Mouse (Mus musculus) cerebellum, adult 9-10 months (tissue): ENCODE measurements around the gene Speer4e.
"Not testable (repeated sequence)": the region's sequence is repeated elsewhere in the genome, so short reads cannot be mapped to it uniquely, and the experiment has no call there.

ENCODE experiments used
- DNase-seq: peaks from one replicate; pipeline ENCODE4 v3.0.0; 2022

The Speer4e gene

DNA sequence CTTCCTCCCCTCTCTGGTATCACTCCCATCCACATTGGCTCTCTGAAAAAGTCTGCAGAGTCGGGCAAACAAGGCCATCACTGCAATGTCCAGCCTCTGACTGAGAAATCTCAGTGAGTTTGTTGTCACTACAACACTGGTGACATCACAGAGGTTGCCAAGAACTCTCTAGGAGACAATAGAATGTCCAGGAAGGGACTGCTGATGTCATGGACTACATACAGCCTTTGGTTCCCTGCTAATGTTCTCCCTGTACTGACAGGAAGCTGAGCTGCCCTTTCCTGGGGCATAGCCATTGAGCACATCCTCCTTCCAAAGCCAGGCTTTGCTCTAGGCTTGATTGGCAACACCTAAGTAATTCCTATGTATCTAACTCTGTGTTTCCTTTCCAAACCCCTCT lies at the start of gene Speer4e:
Gene Speer4e, minus strand, starts transcription at position 101 of the 400 bp plus-strand sequence.
- DNase-seq = not testable (repeated sequence)

DNA sequence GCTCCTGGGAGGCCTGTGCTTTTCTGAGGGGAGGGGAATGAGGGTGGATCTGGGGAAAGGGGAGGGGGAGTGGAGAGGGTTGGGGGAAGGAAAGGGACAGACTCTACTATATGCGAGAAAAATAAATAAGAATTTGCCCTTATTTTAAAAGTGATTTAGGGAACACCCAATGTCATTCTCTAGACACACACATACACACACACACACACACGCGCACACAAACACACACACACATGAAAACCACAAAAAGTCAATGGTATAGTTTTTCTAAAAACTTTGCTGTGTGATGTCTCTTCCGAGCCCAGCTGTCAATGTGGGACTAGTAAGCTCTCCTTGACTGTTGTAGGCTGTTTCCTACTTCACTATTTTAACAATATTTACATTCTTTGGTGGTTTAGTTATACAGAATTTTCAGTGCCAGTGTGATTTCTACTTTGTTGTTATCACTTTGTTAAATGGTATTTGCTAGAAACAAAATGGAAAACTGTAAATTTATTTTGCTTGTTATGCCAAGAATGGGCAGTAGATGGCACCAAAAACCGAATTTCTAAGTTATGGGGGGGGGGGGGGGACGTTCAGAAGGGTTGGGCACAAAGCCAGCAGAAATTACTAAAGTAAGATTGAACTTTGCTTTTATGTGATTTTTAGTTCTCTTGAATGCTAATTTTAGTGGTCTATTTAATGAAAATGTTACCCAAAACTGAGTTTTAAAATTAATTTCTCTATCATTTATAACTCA lies 48.6 kb upstream of the Speer4e start:
- not testable (repeated sequence) for DNase-seq

DNA sequence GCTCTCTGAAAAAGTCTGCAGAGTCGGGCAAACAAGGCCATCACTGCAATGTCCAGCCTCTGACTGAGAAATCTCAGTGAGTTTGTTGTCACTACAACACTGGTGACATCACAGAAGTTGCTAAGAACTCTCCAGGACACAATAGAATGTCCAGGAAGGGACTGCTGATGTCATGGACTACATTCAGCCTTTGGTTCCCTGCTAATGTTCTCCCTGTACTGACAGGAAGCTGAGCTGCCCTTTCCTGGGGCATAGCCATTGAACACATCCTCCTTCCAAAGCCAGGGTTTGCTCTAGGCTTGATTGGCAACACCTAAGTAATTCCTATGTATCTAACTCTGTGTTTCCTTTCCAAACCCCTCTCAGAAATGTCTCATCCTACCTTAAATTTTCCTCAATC lies 40.6 kb upstream of the Speer4e start, which contains the start of gene Gm10354:
Gene Gm10354, minus strand, starts transcription at position 101 of the 400 bp plus-strand sequence.
- DNase-seq = not testable (repeated sequence)

DNA sequence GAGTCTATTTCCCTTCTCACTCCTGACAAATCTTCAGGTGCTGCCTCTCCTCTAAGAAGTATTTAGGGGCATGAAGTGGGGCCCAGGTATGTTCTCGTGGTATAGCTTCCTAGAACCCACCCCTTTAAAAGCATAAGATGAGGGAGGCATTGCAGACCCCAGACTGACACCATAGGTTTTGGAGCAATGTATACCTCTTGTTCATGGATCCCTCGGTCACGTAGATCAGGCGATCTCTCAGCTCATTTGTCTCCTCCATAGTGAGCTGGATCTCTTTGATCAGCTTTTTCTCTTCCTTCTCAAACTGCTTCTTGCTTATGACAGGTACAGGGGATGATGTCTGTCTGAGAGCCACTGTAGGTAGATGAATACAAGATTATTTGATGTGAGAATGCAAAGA lies 39.1 kb upstream of the Speer4e start:
- not testable (repeated sequence) for DNase-seq

DNA sequence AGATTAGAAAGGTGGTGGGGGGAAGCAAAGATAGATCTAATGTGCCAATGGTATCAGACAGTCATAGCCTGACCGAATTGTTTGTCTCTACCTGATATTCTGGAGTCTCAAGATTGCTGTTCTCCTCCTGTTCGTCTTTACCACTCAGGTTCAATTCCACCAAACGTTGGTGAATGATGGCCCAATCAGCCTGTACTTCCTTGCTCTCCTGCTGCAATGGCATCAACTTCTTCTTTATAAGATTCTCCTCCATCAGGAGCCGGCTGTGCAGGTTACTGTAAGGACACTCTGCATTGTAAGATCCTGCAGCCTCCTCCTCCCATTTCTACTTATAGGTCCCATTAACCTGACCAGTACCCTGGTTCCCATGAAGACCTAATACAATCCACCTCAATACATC lies 37.1 kb upstream of the Speer4e start:
- DNase-seq = not testable (repeated sequence)

DNA sequence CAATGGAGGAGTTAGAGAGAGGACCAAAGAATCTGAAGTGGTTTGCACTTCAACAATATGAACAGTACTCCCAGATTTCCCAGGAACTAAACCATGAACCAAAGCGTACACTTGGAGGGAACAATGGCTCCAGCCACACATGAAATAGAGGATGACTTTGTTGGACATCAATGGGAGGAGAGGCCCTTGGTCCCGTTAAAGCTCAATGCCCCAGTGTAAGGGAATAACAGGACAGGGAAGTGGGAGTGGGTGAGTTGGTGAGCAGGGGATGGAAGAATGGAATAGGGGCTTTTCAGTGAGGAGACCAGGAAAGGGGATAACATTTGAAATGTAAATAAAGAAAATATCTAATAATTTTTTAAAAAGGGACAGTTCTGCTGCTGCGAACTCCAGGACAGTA lies 34.6 kb upstream of the Speer4e start:
- DNase-seq = not testable (repeated sequence)

DNA sequence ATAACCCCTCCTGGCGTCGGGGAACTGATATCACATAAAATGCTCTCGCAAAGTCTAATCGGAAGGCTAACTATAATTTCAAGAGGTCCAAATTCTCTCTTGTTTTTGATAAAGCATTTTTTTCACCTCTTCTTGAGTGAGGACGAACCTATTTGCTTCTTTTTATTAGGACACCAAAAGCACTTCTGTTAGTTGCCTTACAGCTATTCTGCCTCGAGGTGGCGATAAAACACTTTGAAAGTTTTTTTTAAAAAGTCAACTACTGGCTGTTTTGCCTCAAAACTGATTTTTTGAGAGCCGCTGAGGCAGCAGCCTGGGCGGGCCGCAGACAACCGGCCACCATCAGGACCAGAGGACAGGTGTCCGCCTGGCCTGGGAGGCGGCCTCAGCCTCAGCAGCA lies 25.6 kb upstream of the Speer4e start:
- not testable (repeated sequence) for DNase-seq

DNA sequence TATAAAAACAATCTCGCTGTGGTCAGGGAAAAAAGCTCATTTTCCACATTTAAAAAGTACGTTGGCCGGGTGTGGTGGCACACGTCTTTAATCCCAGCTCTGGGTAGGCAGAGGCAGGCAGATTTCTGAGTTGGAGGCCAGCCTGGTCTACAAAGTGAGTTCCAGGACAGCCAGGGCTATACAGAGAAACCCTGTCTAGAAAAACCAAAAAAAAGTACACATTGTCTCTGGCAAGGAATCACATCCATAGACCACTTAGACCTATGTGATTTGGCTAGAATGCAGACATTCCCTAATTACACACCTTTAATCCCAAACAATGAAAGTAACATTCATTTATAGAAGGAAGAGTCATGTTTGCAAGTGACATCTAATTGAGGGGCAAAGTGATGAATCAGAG lies 23.3 kb upstream of the Speer4e start:
- DNase-seq = not testable (repeated sequence)

DNA sequence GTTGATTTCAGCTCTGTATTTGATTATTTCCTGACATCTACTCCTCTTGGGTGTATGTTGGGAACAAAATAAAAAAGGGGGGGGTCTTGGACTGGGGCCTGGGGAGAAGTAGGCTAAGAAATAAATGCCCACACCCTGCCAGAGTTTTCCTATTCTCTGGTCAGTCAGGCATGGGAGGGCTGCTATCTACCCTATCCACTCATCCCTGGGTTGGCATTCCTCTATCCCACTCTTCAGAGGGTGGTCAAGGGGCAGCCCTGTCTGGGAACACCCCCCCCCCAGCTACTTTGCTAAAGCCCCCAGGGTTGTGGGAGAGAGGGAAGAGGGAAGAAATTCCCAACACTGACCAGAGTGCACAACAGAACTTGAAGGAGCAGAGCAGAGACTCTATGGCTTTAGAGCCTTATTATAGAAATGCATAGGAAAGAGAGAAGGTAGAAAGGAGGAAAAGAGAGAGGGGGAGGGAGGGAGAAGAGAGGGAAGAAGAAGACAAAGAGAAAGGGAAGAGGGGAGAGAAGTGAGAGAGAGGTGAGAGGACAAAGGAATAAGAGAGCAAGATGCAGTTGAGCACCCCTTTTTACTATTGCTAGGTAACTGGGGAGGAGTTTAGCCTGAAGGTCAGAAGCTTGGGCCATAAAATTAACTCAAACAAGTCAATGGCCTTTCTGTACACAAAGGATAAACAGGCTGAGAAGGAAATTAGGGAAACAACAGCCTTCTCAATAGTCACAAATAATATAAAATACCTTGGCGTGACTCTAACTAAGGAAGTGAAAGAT lies 17.9 kb upstream of the Speer4e start:
- DNase-seq = not testable (repeated sequence)

DNA sequence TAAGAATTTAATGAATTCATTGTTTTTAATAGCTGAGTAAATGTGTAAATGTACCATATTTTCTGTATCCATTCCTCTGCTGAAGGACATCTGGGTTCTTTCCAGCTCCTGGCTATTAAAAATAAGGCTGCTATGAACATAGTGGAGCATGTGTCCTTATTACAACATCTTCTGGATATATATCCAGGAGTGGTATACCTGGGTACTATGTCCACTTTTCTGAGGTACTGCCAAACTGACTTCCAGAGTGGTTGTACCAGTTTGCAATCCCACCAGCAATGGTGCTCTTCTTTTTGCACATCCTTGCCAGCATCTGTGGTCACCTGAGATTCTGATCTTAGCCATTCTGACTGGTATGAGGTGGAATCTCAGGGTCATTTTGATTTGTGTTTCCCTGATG lies 15.4 kb upstream of the Speer4e start:
- not testable (repeated sequence) for DNase-seq

DNA sequence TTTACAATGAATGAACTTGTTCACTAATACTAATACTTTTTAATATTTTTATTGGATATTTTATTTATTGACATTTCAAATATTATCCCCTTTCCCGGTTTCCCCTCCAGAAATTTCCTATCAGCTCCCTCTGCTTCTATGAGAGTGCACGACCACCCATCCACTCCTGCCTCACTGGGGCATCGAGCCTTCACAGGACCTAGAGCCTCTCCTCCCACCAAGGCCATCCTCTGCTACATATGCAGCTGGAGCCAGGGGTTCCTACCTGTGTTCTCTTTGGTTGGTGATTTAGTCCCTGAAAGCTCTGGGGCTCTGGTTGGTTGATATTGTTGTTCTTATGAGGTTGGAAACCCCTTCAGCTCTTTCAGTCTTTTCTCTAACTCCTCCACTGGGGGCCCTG lies 14.5 kb upstream of the Speer4e start:
- DNase-seq = not testable (repeated sequence)

DNA sequence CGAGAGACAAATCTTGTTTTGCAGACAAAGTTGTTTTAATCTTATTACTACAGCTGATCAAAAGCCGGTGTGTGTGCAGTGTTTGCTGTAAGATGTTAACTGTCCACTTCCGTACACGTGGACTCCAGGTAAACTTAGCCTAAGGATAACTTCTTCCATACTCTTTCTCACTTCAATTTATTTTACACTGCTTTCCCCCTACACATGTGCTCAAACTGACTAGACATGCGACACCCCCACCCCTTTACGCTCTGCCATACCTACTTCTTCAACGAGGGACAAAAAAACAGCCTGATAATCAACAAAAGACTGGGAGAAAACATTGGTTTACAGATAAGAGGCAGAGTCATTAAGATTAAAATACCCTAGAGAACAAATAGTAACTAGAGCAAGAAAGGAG lies 13.6 kb upstream of the Speer4e start:
- not testable (repeated sequence) for DNase-seq

DNA sequence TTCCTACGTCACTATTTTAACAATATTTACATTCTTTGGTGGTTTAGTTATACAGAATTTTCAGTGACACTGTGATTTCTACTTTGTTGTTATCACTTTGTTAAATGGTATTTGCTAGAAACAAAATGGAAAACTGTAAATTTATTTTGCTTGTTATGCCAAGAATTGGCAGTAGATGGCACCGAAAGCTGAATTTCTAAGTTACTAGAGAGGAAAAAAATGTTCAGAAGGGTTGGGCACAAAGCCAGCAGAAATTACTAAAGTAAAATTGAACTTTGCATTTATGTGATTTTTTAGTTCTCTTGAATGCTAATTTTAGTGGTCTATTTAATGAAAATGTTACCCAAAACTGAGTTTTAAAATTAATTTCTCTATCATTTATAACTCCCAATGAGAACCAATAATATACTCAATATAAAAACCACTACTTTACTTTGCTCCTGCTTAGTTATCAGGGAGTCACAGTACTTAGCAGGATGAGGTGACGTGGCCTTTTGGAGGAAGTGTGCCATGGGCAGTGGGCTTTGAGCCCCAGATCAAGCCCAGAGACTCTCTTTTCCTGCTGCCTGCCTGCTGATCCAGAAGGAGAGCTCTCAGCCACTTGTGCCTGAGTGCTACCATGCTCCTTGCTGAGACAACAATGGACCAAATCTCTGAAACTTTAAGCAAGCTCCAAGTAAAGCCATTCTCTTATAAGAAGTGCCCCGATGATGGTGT lies 9.4 kb upstream of the Speer4e start:
- not testable (repeated sequence) for DNase-seq

DNA sequence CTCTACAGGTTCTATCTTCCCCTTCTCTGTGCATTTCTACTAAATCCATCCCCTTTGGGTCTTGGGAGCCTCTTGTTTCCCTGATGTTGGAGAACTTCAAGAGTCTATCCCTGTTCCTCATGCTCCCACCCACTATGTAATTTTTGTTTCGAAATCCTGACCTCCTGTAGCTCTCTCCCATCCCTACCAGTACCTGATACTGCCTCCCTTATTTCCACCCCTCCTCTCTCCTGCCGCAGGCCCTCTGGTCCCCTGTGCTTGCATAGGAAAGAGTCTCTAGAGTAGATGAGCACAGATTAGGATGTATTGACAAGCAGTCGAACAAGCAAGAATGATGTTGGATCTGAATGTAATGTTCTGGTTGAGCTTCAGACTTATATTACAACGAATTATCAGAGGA lies 7.3 kb upstream of the Speer4e start:
- DNase-seq = not testable (repeated sequence)

DNA sequence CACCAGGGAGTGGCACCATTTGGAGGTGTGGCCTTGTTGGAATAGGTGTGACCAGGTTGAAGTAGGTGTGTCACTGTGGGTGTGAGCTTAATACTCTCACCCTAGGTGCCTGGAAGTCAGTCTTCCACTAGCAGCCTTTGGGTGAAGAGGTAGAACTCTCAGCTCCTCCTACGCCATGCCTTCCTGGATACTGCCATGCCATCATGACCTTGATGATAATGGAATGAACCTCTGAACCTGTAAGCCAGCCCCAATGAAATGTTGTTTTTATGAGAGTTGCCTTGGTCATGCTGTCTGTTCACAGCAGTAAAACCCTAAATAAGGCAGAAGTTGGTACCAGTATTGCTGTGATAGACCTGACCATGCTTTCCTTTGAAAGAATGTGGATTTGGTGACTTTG lies 2.8 kb upstream of the Speer4e start:
- not testable (repeated sequence) for DNase-seq

DNA sequence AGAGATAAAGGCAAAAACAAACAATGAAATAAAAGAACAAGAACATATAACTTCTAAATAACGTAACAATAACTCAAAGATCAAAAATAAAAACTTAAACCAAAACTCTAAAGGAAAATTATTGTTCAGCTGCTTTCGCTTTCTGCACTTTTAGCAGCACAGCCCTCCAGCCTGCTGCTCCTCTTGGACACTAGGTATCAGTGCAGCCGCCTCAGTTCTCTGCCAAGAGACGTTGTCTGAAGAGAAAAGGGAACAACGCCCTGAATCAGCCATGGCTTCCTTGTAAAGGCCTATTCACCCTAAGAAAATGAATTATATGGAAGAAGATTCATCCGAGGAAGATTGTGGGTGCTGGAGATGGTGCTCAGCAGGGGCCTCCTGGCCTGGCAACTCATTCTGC lies 4.5 kb downstream of the Speer4e start:
- DNase-seq = not testable (repeated sequence)

DNA sequence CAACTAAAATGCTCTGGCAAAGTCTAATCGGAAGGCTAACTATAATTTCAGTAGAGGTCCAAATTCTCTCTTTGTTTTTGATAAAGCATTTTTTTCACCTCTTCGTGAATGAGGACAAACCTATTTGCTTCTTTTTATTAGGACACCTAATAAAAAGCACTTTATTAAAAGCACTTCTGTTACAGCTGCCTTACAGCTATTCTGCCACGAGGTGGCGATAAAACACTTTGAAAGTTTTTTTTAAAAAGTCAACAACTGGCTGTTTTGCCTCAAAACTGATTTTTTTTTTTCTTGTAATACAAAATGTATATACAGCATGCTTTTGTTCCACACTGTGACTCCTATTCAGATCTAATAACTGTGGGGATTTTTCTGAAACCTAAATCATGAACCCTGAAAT lies 11.2 kb downstream of the Speer4e start:
- not testable (repeated sequence) for DNase-seq

DNA sequence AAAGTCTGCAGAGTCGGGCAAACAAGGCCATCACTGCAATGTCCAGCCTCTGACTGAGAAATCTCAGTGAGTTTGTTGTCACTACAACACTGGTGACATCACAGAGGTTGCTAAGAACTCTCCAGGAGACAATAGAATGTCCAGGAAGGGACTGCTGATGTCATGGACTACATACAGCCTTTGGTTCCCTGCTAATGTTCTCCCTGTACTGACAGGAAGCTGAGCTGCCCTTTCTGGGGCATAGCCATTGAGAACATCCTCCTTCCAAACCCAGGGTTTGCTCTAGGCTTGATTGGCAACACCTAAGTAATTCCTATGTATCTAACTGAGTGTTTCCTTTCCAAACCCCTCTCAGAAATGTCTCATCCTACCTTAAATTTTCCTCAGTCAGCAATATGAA lies 23.4 kb downstream of the Speer4e start, which contains the start of gene Gm9758:
Gene Gm9758, minus strand, starts transcription at position 101 of the 400 bp plus-strand sequence.
- not testable (repeated sequence) for DNase-seq

DNA sequence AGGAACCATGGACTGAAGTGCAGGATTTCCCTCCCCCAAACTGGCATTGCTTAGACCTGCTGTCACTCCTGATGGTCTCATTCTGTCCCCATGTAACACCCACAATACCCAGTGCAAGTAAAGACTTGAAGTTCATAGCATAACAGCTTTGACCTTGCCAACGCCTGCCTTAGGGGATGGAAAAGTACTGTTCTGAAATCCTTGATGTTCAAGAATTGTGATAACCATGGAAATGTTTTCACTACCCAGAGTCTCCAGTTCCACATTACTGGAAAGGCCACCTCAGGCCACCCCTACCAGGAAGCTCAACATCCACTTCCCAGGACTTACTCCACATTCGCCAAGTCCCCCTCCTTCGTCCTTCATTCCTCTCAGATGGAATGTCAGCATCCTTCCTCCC lies 23.9 kb downstream of the Speer4e start:
- not testable (repeated sequence) for DNase-seq

DNA sequence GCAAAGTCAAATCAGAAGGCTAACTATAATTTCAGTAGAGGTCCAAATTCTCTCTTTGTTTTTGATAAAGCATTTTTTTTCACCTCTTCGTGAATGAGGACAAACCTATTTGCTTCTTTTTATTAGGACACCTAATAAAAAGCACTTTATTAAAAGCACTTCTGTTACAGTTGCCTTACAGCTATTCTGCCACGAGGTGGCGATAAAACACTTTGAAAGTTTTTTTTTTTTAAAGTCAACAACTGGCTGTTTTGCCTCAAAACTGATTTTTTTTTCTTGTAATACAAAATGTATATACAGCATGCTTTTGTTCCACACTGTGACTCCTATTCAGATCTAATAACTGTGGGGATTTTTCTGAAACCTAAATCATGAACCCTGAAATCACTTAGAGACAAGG lies 34.7 kb downstream of the Speer4e start:
- DNase-seq = not testable (repeated sequence)

DNA sequence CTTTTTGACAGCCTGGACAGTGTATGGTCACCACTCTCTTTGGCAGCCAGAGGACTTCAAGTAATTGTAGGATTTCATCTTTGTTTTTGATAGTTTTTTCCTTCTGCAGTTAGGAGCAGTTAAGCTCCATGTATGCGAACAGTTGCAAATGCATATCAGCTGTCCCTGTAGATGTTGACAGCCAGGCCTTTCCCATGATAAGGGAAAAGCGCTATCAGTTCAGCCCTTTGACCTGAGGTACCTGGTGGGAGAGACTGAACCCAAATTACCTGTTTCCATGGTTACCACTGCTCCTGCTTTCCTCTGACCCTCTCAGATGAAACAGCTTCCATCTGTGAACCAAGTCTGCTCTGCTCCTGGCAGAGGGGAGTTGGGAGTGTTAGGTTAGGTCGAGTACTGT lies 46.0 kb downstream of the Speer4e start:
- no peak for DNase-seq

DNA sequence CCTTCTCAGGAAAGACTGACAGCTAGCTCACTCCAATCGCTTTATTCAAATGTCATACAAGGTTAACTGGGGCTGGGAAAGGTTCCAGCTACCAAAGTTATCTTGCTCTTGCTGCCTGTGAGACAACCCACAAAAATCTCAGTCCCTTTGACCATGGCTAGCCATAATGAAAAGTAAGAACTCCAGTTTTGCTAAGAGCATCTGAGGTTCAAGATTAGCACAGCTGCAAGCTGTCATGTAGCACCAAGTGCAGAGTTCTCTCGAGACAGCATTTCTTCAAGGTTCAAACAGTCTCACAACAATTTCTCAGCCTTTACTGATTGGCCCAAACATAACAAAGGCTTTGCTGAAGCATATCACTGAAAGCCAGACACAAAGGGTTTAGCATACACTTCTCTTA lies 52.9 kb downstream of the Speer4e start:
- not testable (repeated sequence) for DNase-seq
